ENCODE assay signal across 10 mouse cellular contexts in the genomic region with DNA sequence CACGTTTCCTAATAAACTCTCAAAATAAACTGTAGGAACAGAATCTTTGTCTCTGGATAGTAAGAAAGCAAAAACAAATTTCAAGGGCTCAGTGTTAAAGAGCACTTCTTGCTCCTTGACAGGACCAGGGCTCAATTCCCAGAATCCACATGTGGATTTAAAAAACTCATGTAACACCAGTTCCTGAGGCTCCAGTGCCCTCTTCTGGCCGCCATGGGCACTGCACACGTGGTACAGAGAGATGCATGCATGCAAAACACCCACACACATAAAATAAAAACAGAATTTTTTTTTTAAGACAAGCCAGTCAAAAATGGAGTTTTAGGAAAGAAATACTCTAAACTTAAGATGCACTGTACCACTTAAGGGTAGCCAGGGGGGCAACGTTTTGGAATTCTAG.
DNase-seq lines count a peak whose midpoint lies in the region; ATAC-seq and TF ChIP-seq lines count a peak whose summit lies in the region.
"Had no signal": no experiment of that assay in that cellular context is flagged by ENCODE, and none has a peak within 500 bp of the region (broad histone marks: within the 10 kb centered on the region; RNA-seq: fewer than 3 reads in every experiment).

No protein-coding gene starts in this region.

- H3K27ac ChIP-seq in liver, adult 2 months (replicated peaks; ENCODE audit: insufficient read depth, low read depth, low read length), result no peak overlapping the region
- no peak overlapping the region for H3K27ac ChIP-seq in liver, embryonic 11.5 days (ENCODE audit: low read depth, low read length)
- no peak overlapping the region for H3K27ac ChIP-seq in MEL (ENCODE audit: control insufficient read depth, low read depth, low read length)

- H3K4me2 ChIP-seq in liver, embryonic 11.5 days, result no peak overlapping the region

- TF ChIP-seq EP300 in MEL (IDR thresholded peaks at IDR 0.05; ENCODE audit: low read depth in 1 of 2, low read length in 2 of 2), result no peak

- TF ChIP-seq RAD21 in MEL (IDR thresholded peaks at IDR 0.05; ENCODE audit: low read depth, low read length), result peak; percentile 58

- TF ChIP-seq CTCF in liver, adult 2 months (IDR thresholded peaks at IDR 0.05; ENCODE audit: low read depth, low read length), result peak; percentile 78
- TF ChIP-seq CTCF in MEL (IDR thresholded peaks at IDR 0.05 in 2 of 3, conservative IDR thresholded peaks at IDR 0.05 in 1 of 3; ENCODE audit: control insufficient read depth in 1 of 3, insufficient read depth in 1 of 3, low read depth in 2 of 3, low read length in 3 of 3, poor library complexity in 1 of 3, severe bottlenecking in 1 of 3), result peak; percentile 51 to 73 (median 54)

- H3K27me3 ChIP-seq in liver, adult 2 months (ENCODE audit: control insufficient read depth, insufficient read depth, low read length), result no peaks in the 10 kb centered on the region
- no peaks in the 10 kb centered on the region for H3K27me3 ChIP-seq in liver, embryonic 11.5 days (replicated peaks; ENCODE audit: control insufficient read depth, insufficient read depth, low read length)
- H3K27me3 ChIP-seq in MEL (ENCODE audit: control insufficient read depth in 1 of 2, insufficient read depth in 2 of 2, low read length in 2 of 2), result no peaks in the 10 kb centered on the region

- no peaks in the 10 kb centered on the region for H3K9me3 ChIP-seq in liver, embryonic 11.5 days (ENCODE audit: control insufficient read depth, low read length)
- H3K9me3 ChIP-seq in MEL (replicated peaks; ENCODE audit: insufficient read depth, low read length), result no peaks in the 10 kb centered on the region

- no peak overlapping the region for H3K9ac ChIP-seq in liver, adult 2 months (ENCODE audit: low read depth, low read length)
- no peak overlapping the region for H3K9ac ChIP-seq in liver, embryonic 11.5 days (ENCODE audit: low read depth, low read length)
- no peak overlapping the region for H3K9ac ChIP-seq in MEL (ENCODE audit: control insufficient read depth, low read depth, low read length, poor library complexity, severe bottlenecking)

- TF ChIP-seq POLR2A in liver, adult 2 months (IDR thresholded peaks at IDR 0.05; ENCODE audit: extremely low read depth, insufficient read depth, low read length), result no peak
- TF ChIP-seq POLR2A in MEL (IDR thresholded peaks at IDR 0.05; ENCODE audit: control insufficient read depth in 1 of 2, insufficient read depth in 1 of 2, low read depth in 1 of 2, low read length in 2 of 2, poor library complexity in 1 of 2), result no peak

- 51% methylated on average over 4 of the region's 4 CpGs for WGBS in liver, adult 2 months
- WGBS in liver, embryonic 11.5 days, result 50% methylated on average over 4 of the region's 4 CpGs

- peak; percentile 13 for DNase-seq in embryo, embryonic 10.5 days (ENCODE audit: low spot score)
- no peak for DNase-seq in embryo, embryonic 9.5 days (ENCODE audit: extremely low spot score)
- DNase-seq in liver, adult 2 months (ENCODE audit: extremely low read depth, low read depth, low spot score), result no peak
- DNase-seq in liver, embryonic 11.5 days (ENCODE audit: low spot score), result no peak
- DNase-seq in MEL (ENCODE audit: low read depth, low spot score), result peak; percentile 19
- DNase-seq in cerebellum, postnatal 14 days, result peak; percentile 49 to 75
- no peak for DNase-seq in ovary, adult 18-20 months (ENCODE audit: low spot score)
- no peak for DNase-seq in spleen, postnatal 14 days (ENCODE audit: low spot score in 2 of 2)
- DNase-seq: adrenal gland, postnatal 14 days had no signal

- no peak overlapping the region for H3K4me3 ChIP-seq in liver, adult 2 months (ENCODE audit: insufficient read depth, low read depth, low read length)
- H3K4me3 ChIP-seq in liver, embryonic 11.5 days (ENCODE audit: low read depth, low read length), result no peak overlapping the region
- no peak overlapping the region for H3K4me3 ChIP-seq in MEL (ENCODE audit: control insufficient read depth in 1 of 2, insufficient read depth in 1 of 2, low read depth in 2 of 2, low read length in 2 of 2)

- no peaks in the 10 kb centered on the region for H3K36me3 ChIP-seq in liver, adult 2 months (ENCODE audit: control insufficient read depth, insufficient read depth, low read length)
- no peaks in the 10 kb centered on the region for H3K36me3 ChIP-seq in liver, embryonic 11.5 days (ENCODE audit: control insufficient read depth, insufficient read depth, low read length)
- H3K36me3 ChIP-seq in MEL (ENCODE audit: control insufficient read depth in 1 of 2, insufficient read depth in 2 of 2, low read length in 2 of 2), result no peaks in the 10 kb centered on the region

- no peaks in the 10 kb centered on the region for H3K79me2 ChIP-seq in liver, adult 2 months (ENCODE audit: control insufficient read depth, insufficient read depth, low read length)
- H3K79me2 ChIP-seq in MEL (ENCODE audit: control insufficient read depth, insufficient read depth, low read length, poor library complexity), result no peaks in the 10 kb centered on the region

- ATAC-seq in liver, embryonic 11.5 days (replicated peaks; ENCODE audit: low FRiP score), result no peak
- ATAC-seq: inflammation-experienced regulatory T-cells, adult 6 months had no signal

- peaks cover under 1% of the 10 kb centered on the region; the same call in 1 of the 2 replicates for H3K4me1 ChIP-seq in liver, adult 2 months (ENCODE audit: control insufficient read depth, insufficient read depth, low read length)
- no peaks in the 10 kb centered on the region for H3K4me1 ChIP-seq in liver, embryonic 11.5 days (replicated peaks; ENCODE audit: control insufficient read depth, insufficient read depth, low read length)
- no peaks in the 10 kb centered on the region for H3K4me1 ChIP-seq in MEL (ENCODE audit: control insufficient read depth in 1 of 2, insufficient read depth in 2 of 2, low read length in 2 of 2)

TF ChIP-seq in MEL, 35 proteins besides CTCF, POLR2A, EP300 and RAD21:
- TF ChIP-seq ZNF384 (IDR thresholded peaks at IDR 0.05; ENCODE audit: low read depth, low read length) (no peak), ELF1 (IDR thresholded peaks at IDR 0.05; ENCODE audit: low read depth, low read length) (no peak), SMC3 (IDR thresholded peaks at IDR 0.05; ENCODE audit: low read depth, low read length) (peak; percentile 35)

Comparison
In these comparisons a context has a peak if more than half of its experiments do, and no peak if none do; other contexts are left out.
1. DNase-seq: peak in embryo, embryonic 10.5 days (single experiment), MEL (single experiment) and cerebellum, postnatal 14 days (2 of 2); none in embryo, embryonic 9.5 days (single experiment), liver, adult 2 months (single experiment), liver, embryonic 11.5 days (single experiment), ovary, adult 18-20 months (single experiment) and spleen, postnatal 14 days (0 of 2).